Mouse (Mus musculus) lung, postnatal 36 days (tissue): ENCODE data around the gene Znrf4.

ENCODE experiments used
- DNase-seq: peaks from one replicate; pipeline ENCODE4 v3.0.0; 2022; ENCODE audit warnings: mixed read lengths

The Znrf4 gene

DNA sequence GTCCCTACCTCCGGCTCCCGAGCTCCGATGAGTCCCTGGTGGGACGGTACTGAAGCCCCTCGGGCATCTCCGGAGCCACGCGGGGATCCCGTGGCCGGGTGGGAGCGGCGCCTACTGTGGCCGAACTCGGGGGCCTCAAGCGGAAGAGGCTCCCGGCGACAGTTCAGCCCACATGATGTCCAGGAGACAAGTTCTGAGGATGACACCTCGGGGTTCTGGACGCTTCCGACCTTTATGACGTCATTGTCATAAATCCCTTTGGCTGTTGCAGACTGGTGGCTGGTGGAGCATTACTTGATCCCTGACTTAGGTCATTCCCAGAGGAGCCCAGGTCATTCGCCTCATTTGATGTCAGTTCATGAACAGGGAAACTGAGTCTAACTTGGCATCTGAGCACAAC is at the start of gene Znrf4:
Gene Znrf4 (minus strand): TSS at position 122 of the 400 bp plus-strand sequence.
- DNase-seq: no peak

DNA sequence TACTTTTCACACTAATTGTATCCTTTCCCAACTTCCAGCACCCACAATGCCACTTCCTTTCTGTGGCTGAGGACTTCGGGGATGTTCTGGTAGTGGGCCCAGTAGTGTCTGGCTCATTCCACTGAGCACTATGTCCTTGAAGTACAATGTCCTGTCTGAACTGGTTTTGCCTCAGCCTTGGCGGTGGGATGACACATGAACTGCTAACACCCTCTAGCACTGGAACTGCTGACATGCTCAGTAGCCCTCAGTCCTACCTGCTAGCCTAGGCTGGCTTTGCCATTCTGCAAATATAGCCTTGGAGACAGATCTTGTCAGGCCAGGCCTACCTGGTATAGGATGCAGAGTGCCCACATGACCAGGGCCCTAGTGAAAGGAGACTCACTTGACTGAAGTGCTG is 49.6 kb upstream of the Znrf4 start:
- DNase-seq: no peak

DNA sequence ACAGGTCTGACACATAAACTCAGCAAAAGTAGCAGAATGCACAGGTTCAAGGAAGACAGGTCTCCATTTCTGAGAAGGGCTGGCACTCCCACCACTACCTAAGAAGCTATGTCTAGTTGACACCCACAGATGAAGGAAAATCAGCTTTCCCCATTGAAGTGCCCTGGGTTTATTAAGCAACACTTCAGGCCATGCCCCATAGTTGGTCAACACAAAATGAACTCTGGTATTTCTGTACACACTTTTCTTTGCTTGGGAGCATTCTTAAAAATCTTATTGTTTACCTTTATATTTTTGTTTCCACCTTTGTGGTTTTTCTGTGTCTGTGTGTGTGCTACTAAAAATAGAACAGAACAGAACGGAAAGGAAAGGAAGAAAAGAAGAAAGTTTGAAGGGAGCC is 47.9 kb upstream of the Znrf4 start:
- peak; percentile 33 for DNase-seq

DNA sequence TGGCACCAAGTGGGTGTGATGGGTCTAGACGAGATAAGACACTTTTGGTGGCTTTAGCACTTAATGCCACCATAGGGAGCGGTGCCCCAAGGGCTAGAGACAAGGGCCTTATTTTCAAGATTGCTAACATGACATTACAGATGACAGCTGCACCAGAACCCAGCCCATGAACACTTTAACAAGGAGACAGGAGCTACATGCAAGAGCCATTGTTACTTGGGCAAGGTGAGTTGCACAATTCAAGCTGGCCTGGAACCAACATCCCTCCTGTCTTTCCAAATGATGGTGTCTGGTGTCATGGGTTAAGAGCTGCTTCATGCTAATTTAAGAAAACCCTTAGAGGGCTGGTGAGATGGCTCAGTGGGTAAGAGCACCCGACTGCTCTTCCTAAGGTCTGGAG is 47.2 kb upstream of the Znrf4 start:
- peak; percentile 52 for DNase-seq

DNA sequence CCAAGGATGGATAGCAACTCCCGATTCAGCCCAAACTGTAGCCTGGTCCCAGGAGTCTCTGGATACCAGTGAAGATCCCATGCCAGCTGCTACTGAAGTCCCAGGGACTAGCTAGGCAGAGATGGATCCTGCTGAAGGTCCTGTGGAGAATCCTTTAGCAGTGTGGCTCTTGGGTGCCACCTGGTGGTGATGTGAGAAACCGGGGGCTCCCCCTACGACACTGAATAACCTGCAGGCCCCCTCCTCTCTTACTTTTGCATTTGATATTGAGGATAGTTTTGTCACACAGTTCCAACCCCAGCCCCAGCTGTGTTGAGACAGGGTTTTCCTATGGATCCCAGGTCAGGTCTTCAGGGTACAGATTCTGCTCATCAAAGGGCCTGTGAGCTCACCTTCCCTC is 46.2 kb upstream of the Znrf4 start:
- DNase-seq: peak; percentile 72

DNA sequence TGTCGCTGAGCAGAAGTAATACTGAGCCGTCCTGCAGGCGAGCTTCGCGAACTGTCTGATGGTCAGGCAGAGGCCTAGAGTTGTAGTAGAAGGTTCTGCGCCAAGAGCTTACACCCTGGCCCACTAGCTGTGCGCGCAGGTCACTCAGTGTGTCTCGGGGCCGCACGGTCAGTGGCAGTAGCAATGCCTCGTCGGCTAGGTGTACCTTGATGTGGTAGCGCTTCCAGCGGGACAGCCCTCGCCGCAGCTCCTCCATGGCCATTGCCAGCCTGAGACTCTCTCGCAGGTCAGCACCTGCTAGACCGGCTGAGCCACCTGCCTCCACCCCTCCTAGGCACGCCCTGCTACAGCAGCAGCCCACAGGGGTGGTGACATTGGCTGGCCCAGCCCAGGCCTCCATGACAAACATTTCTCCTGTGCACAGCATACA is 41.9 kb upstream of the Znrf4 start, which contains the start of gene Gm20219:
Gene Gm20219 (minus strand): TSS at position 266 of the 430 bp plus-strand sequence.
- DNase-seq: peak; percentile 77

DNA sequence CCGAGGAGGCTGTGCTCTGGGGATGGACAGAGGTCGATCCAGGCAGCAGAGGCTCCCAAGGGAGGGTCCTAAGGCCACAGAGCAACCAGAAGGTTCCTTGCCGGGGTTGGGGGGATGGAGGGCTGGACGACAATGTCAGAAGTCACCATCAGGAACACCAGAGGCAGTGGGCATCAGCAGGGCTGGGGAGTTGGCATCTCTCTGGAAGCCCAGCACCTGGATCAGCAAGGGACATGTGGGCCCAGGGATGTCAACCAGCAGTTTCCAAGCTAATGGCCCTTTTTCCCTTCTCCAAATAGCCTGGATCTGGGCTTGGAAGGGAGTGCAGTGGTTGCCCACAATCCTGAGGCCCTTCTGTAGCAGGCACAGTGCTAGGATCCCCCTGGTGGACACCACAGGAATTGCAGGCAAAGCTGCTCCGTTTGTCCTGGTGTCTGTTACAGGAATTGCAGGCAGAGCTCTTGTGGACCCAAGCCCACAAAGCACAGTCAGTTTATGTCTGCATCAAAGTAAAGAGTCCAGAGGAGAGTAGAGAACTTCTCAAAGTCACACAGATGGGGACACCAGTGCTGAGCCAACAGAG is 40.6 kb upstream of the Znrf4 start:
- peak; percentile 83 for DNase-seq

DNA sequence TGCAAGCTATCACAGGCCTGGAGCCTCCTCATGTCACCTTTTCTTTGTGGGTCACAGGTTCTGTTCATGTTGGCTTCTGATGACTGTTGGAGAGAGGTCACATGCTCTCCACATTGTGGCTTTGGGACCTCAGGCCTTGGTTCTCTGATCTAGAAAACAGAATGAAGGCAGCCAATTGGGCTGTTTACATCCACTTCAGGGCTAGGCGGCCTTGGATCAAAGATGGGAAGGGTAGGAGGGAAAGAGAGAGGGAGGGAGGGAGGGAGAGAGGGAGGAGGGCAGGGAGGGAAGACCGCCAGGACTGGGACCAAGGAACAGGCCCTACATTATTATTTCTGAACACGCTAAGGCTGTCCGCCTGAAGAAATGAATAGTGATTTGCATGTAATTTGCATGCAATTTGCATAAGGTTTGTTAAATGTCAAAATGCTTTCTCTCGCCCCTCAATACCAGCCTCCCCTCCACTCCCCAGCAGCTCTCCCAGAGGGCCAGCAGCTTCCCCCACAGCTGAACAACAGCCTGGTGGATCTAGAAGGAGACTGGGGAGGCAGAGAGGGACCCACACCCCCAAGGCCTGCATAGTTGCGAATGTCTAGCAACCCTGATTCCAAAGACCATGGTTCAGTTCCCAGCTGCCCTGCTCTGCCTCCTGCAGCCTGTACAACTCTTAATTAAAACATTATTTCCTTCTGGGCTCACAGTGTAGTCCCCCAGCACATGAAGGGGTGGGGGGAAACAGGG is 39.8 kb upstream of the Znrf4 start:
- DNase-seq: no peak

DNA sequence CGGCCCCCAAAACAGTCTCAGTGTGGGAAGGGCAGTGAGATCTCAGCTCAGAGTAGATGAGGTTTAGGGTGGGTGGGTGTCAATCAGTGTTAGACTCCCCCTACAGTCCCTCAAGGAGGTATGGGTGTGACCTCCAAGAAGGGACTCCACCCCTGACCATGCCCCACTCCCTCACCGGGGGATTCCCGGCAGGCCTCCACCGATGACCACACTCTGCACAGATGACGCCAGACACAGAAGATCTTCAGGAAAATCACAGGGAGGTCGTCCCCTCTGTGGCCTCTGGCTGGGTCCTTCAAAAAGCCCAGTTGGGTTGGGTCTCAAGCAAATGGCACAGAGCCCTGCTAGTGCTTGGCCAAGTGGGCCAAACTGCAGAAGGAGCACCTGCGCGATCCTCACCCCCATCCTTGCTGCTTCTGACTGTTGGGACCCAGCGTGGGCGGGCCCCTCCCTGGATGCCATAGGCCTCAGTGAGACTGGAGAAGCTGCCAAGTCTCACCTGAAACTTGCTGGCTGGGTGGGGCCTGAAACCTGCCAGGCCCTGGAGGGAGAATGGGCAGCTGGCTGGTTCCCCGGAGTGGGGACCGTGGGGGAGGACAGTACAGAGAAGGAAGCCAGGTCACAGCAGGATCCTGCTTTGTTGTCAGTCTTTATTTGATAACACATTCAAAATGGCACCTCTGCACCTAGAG is 38.7 kb upstream of the Znrf4 start:
- peak; percentile 52 for DNase-seq

DNA sequence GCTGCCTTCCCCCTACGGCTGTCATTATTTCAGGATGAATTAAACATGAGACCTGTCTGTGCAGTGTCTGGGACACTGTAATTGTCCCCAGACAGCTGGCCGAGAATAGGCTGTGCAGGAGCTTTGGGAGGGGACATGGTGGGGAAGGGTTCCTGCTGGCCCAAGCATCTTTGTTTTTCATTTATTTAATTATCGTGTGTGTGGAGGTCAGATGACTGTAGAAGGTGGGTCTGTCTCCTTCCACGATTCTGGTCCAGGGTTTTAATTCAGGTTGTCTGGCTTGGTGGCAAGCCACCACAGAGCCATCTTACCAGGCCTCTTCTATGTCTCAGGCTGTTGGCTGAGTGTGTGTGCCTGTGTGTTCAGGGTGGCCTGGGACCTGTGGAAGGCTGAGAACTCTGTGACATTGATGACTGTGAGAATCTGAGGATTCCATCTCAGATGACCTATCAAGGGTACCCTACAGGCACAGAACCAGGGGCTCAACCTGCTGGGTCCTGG is 36.4 kb upstream of the Znrf4 start:
- no peak for DNase-seq

DNA sequence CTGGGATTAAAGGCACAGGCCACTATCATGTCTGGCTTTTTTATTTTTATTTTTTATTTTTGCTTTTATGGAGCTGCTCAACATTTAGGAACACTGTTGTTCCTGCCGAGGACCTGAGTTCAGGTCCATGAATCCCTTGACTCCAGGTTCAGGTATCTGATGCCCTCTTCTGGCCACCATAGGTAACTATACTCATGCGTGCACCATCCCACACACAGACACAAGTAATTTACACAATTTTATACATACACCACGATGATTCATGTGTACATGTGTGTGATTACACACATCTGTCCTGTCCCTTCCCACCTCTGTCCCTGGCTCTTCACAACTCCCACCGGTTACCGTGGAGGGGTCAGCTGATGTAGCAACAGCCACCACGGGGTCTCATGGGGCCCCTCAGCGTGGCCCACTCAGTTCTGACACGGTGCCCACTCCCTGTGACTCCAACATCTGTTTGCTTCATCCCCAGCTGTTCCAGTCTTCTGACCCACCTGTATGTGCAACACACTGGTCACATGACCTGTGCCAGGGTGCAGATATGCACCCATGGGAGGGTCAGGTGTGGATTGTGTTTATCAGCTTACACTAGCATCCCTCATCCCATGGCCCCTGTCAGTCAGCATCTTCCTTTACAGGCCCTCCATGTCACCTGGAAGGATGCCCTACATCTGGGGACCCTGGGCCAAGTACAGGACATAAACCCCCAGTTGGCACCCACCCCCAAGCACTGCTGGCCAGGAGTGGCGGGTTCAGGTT is 35.8 kb upstream of the Znrf4 start:
- DNase-seq: no peak

DNA sequence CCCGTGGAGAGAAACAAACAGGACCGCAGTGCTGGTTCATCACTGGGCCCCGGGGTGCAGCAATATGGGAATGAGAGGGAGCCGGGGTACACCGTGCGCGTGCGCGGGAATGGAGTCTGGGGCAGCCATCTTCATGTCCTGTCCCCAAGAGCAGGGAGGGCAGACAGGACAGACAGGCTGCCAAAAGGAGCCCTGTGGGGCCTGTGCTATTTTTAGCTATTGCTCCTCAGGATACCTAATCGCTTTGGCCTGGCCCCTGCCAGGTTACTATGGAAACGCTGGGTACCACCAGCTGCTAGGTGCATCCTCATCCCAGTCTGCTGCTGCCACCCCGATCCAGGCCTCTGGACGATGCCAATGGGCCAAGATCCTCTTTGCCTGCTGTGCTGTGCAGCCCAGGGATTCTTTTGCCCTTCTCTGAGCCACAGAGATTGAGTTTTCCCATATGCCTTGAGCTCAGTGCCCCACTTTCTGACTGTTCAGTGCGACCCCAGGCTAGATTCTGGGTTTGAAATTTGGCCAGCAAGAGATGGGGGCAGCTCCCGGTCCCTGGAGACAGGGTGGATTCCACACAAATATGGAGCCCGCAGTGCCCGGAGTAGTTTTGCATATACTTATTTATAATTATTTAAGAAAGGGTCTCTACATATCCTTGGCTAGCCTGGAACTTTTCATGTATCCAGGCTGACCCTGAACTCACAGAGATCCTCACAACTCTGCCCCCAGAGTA is 35.0 kb upstream of the Znrf4 start:
- no peak for DNase-seq

DNA sequence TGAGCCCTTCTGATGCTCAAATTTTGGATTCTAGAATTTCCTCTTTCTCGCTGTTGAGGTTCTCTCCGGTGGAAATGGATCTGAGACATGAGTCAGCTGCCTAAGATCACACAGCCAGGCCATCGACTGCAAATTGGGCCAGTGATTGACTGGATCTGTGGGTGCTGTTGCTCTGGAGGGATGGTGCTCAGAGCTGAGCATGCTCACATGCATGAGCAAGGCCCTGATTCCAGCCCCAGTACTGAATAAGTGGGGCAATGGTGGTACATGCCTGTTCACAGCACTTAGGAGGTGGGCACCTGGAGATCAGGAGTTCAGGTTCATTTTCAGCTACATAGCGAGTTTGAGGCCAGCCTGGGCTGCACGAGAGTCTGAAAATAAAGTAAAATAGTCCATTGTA is 34.3 kb upstream of the Znrf4 start:
- no peak for DNase-seq

DNA sequence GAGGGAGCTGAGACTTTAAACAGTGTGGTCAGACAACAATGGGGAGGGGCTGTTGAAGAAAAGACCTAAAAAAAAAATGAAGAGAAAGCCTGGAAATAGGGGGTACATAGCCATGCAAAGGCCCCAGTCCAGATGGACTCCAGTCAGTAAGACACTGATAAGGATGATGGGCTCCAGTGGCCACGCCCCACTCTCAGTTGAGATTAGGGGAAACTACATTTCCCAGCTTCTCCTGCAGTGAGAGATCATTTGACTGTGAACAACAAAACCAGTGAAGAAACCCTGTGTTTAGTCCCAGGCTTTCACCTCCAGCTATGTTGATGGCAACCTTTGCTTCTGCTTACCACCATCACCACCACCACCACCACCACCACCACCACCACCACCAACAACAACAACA is 33.7 kb upstream of the Znrf4 start:
- DNase-seq: no peak

DNA sequence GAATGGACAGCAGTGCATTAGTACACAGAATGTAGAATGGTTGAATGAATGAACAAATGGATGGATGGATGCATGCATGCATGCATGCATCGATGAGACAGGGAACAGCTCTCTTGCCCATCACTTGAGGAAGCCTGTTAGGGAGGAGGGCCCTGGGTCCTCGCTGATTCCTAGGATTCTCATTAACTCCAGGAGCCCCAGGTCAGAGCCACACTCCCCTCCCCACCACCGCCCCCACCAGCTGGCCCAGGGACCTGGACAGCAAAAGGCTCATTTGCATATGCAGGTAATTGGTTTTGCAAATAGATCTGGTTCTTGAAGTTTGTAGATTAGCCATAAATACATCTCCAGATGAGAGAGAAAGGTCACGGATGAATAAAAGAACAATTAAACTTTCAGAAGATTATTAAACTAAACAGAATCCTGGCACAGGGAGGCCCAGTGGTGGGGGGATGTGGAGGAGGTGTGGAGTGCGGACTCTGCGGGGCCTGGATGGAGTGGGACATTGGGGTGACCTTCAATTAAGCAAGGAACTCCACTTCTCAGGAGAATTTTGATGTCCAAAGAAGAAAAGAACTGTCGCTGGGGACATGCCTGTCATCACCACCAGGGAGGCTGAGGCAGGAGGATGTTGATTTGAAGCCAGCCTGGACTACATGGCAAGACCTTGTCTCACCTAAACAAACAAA is 32.6 kb upstream of the Znrf4 start:
- DNase-seq: no peak

DNA sequence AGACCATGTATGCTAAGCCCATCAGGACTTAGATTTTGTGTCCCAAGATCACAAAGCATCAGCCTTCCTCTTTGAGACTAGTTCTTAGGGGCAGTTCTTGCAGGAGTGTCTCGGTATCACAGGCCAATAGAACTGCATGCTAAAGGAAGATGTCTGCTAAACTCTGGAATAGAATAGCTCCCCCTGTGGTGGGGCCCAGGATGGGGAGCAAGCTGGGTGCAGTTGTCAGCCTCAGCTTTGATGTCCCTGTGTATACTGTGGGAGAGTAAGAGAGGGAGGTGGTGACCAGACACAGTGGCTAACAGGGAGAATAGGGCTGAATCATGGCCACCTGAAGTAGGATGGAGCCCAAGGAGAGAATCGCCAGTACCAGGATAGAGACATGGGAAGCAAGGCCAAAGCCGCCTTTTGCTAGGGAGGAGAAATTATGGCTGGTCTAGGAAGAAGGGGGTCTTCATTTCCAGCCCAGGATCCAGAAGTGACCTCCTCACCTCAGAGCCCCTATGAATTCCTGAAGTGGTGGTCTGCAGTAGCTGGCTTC is 31.5 kb upstream of the Znrf4 start:
- no peak for DNase-seq

DNA sequence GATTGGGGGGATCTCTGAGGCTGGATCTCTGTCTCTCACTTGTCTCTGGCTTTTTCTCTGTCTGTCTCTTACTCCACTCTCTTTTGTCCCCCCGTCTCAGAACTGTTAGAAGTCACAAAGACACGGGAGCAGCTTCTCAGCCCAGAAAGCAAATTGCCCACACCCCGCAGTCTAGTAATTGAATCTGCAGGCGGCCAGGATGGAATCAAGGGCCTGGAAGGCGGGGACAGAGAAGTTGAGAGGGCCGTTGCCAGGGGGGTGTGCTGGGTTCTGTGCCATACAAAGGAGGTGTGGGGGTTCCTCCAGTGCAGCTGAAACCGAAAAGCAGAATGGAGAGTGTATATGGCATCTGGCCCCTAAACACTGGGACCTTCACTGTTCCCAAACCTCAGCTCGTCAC is 30.5 kb upstream of the Znrf4 start:
- DNase-seq: no peak

DNA sequence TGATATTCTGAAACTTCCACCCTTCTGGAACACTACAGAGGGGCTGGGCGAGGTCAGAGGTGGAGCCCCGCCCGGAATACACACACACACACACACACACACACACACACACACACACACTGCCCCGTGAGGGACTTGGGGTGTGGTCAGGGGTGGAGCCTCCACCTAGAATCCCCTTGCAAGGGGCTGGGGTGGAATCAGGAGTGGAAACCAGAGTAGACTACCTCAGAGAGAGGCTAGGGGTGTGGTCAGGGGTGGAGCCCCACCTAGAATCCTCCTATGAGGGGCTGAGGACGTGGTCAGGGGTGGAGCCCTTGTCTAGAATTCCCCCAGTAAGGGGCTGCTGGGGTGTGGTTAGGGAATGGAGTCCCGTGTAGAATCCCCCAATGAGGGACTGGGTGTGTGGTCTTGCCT is 28.3 kb upstream of the Znrf4 start:
- no peak for DNase-seq

DNA sequence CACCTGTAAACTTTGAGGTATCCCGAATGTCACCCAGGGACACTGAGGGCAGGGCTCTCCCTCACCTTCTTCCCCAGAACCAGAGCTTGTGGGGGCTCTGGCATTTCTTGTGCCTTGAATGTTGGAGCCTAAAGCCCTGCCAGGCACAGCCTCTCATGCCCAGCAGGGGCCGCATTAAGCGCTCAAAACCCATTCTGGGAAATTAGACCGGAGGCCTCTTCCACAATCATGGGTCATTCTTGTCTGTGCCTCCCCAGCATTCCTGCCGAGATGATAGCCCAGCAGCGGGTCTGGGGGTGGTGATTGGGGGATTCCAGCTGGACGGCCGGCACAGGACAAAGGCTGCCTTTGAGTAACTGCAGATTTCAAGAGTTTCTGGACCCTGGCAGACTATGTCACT is 25.7 kb upstream of the Znrf4 start:
- DNase-seq: no peak

DNA sequence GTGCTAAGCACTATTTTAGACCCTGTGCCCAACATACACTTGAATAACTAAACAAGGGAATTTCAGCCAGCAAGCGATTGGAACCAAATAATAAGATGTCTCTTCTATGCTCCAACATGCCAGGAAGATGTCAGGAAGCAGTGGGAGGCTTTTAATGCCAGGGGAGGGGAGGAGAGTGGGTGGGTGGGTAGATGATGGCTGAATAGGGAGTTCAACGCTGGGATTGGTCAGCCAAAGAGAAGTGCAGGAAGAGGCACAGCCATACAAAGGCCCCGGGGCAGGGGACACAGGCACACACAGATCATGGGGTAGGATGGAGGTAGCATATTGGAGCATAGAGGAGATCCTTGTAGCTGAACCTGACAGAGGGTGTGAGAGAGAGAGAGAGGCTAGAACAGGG is 24.6 kb upstream of the Znrf4 start:
- no peak for DNase-seq

DNA sequence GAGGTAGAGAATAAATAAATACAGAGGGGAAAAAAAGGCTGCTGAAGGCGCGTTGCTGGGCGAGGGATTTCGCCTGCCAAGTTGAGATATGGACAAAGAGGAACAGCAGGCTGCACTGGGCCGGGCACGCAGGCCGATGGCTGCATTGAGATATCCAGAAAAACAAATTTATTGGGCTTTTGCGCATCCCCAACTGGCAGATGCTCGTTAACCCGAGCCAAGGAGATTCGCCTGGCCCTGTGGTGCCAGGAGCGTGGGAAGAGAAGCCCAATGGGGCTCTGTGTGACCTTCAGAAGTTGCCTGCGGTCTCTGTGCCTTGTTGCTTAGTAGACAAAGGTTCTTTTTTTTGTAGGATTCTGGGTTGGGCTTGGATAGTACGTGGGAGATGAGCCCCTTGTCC is 24.0 kb upstream of the Znrf4 start:
- DNase-seq: no peak

DNA sequence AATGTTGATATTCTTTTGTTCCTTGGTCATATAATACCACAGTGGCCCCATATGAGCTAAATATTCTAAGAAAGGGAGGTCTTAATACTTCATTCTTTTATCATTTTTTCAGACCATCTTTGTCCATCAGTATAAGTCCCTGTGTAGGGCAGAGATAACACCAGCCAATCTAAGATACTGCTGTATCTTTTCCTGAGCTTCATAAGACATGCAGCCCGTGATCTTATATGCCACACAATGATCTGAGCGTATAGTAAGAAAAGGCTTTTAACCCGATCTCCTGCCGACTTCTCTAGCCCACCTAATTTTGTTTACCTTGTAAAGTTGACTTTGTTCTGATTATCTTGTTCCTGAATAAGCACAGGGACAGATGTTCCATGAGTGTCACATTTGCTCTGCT is 12.7 kb upstream of the Znrf4 start:
- no peak for DNase-seq
